Mouse (Mus musculus) heart, postnatal 25 days (tissue): Measurements from ENCODE around the gene Rec8. TPM values are rescaled to one million over a fixed set of nuclear protein-coding genes. Genes with fewer than 3 reads are reported as not detected.

Source experiments
- total RNA-seq, 2 experiments: library from RNA; stranded (reverse); gene quantifications; 2 replicates each; pipeline ENCODE4 v1.2.3; 2021

The Rec8 gene
- total RNA-seq, 2 experiments from 2014 or later = 0.23 to 0.36 TPM

Other genes with a start within 250 kb of the Rec8 start
- gene Dhrs4, start 139.3 kb upstream of the Rec8 start, total RNA-seq = 100 to 1,000 TPM in 1 of 2 experiments, 10 to 100 TPM in 1; 99.7 to 119 TPM
- gene Carmil3, start 127.4 kb upstream of the Rec8 start, total RNA-seq = 1 to 10 TPM; 2.3 to 2.4 TPM
- gene Cpne6, start 107.6 kb upstream of the Rec8 start, total RNA-seq = not detected
- gene Nrl, start 93.1 kb upstream of the Rec8 start, total RNA-seq = under 1 TPM in 1 of 2 experiments, not detected in 1; 0.18 TPM
- gene Pck2, start 77.8 kb upstream of the Rec8 start, total RNA-seq = 10 to 100 TPM; 11.7 to 14.3 TPM
- gene Dcaf11, start 58.0 kb upstream of the Rec8 start, total RNA-seq = 100 to 1,000 TPM; 129 to 130 TPM
- under 1 TPM in 1 of 2 experiments, not detected in 1; 0.83 TPM for gene A730061H03Rik, start 57.6 kb upstream of the Rec8 start, total RNA-seq
- 100 to 1,000 TPM; 192 to 214 TPM for gene Fitm1, start 42.4 kb upstream of the Rec8 start, total RNA-seq
- gene Psme1, start 39.9 kb upstream of the Rec8 start, total RNA-seq = 100 to 1,000 TPM; 249 to 283 TPM
- gene Emc9, start 32.7 kb upstream of the Rec8 start, total RNA-seq = 10 to 100 TPM; 56.0 to 58.1 TPM
- 100 to 1,000 TPM in 1 of 2 experiments, 10 to 100 TPM in 1; 93.4 to 101 TPM for gene Psme2, start 26.9 kb upstream of the Rec8 start, total RNA-seq
- gene Rnf31, start 26.3 kb upstream of the Rec8 start, total RNA-seq = 10 to 100 TPM; 25.7 to 31.3 TPM
- 10 to 100 TPM; 10.1 to 11.8 TPM for gene Irf9, start 14.5 kb upstream of the Rec8 start, total RNA-seq
- gene Ipo4, start 17.9 kb downstream of the Rec8 start, total RNA-seq = 10 to 100 TPM; 51.1 to 57.0 TPM
- gene Gm49378, start 19.9 kb downstream of the Rec8 start, total RNA-seq = 1 to 10 TPM; 3.0 to 3.4 TPM
- gene Tm9sf1, start 25.8 kb downstream of the Rec8 start, total RNA-seq = 10 to 100 TPM; 39.0 to 43.8 TPM
- under 1 TPM; 0.56 to 0.60 TPM for gene Tssk4, start 32.1 kb downstream of the Rec8 start, total RNA-seq
- 10 to 100 TPM; 53.0 to 53.4 TPM for gene Mdp1, start 42.5 kb downstream of the Rec8 start, total RNA-seq
- gene Gmpr2, start 53.9 kb downstream of the Rec8 start, total RNA-seq = 10 to 100 TPM in 1 of 2 experiments, 1 to 10 TPM in 1; 8.9 to 11.2 TPM
- gene Nedd8, start 54.1 kb downstream of the Rec8 start, total RNA-seq = 100 to 1,000 TPM; 252 to 263 TPM
- 10 to 100 TPM; 10.0 to 10.7 TPM for gene Tinf2, start 63.8 kb downstream of the Rec8 start, total RNA-seq
- gene Tgm1, start 95.9 kb downstream of the Rec8 start, total RNA-seq = under 1 TPM; 0.18 to 0.36 TPM
- 10 to 100 TPM; 13.0 to 13.4 TPM for gene Rabggta, start 104.2 kb downstream of the Rec8 start, total RNA-seq
- gene Dhrs1, start 127.7 kb downstream of the Rec8 start, total RNA-seq = 10 to 100 TPM; 43.7 to 47.0 TPM
- gene Nop9, start 127.7 kb downstream of the Rec8 start, total RNA-seq = 10 to 100 TPM in 1 of 2 experiments, 1 to 10 TPM in 1; 7.8 to 11.1 TPM
- gene Cideb, start 140.4 kb downstream of the Rec8 start, total RNA-seq = under 1 TPM; 0.56 to 0.83 TPM
- under 1 TPM; 0.06 to 0.13 TPM for gene Ltb4r2, start 143.4 kb downstream of the Rec8 start, total RNA-seq
- under 1 TPM in 1 of 2 experiments, not detected in 1; 0.18 TPM for gene Ltb4r1, start 147.9 kb downstream of the Rec8 start, total RNA-seq
- 10 to 100 TPM; 18.2 to 23.8 TPM for gene Adcy4, start 166.1 kb downstream of the Rec8 start, total RNA-seq
- gene Ripk3, start 170.8 kb downstream of the Rec8 start, total RNA-seq = 1 to 10 TPM; 2.3 to 3.4 TPM
- gene Nfatc4, start 205.1 kb downstream of the Rec8 start, total RNA-seq = 1 to 10 TPM; 3.9 to 5.5 TPM
- 1 to 10 TPM; 8.2 to 9.7 TPM for gene Nynrin, start 236.0 kb downstream of the Rec8 start, total RNA-seq